8 mouse cellular contexts compared by ENCODE assay signal in genomic region chr13:31618416-31618815, GRCm38 (mm10). TPM values are rescaled to one million over a fixed set of nuclear protein-coding genes. Genes with fewer than 3 reads are reported as not detected.
A peak's percentile ranks its signal among the peaks of the same experiment; 100 is the strongest.
DNase-seq lines count a peak whose midpoint lies in the region; ATAC-seq and TF ChIP-seq lines count a peak whose summit lies in the region.

No protein-coding gene starts in this region.

- no peak for ATAC-seq in embryonic facial prominence, embryonic 12.5 days (ENCODE audit: insufficient number of reproducible peaks, insufficient read depth, low FRiP score, low TSS enrichment)
- peak; percentile 60; the same call in 1 of the 2 replicates for ATAC-seq in heart, postnatal 0 days (ENCODE audit: insufficient read depth, low read depth)
- peak; percentile 68 for ATAC-seq in lung, embryonic 15.5 days (ENCODE audit: borderline replicate concordance, extremely low read depth, low FRiP score, low TSS enrichment)

- peak; percentile 58 to 59 for DNase-seq in B cell, adult 2 months
- peak; percentile 45 to 85 for DNase-seq in adrenal gland, adult (ENCODE audit: inconsistent age in 2 of 2, low spot score in 1 of 2)
- peak; percentile 40 for DNase-seq in heart, postnatal 0 days (ENCODE audit: low spot score)
- peak; percentile 62 for DNase-seq in layer of hippocampus, adult 11-12 months (ENCODE audit: low spot score)
- peak; percentile 83 for DNase-seq in retina, embryonic 14.5 days (ENCODE audit: low spot score)
- no peak for DNase-seq in c-Kit-positive CD71-positive TER-119-positive erythroid progenitor cells, embryonic 14.5 days (ENCODE audit: low spot score)

- H3K36me3 ChIP-seq in embryonic facial prominence, embryonic 12.5 days, result no peaks in the 10 kb centered on the region
- H3K36me3 ChIP-seq in heart, postnatal 0 days (replicated peaks; ENCODE audit: control insufficient read depth, insufficient read depth, low read length), result no peaks in the 10 kb centered on the region
- H3K36me3 ChIP-seq in lung, embryonic 15.5 days, result no peaks in the 10 kb centered on the region

- peaks cover 90% of the 10 kb centered on the region for H3K27me3 ChIP-seq in embryonic facial prominence, embryonic 12.5 days
- H3K27me3 ChIP-seq in heart, postnatal 0 days (ENCODE audit: control insufficient read depth, insufficient read depth, low read length), result peaks cover 100% of the 10 kb centered on the region
- peaks cover 97% of the 10 kb centered on the region for H3K27me3 ChIP-seq in lung, embryonic 15.5 days

- no peaks in the 10 kb centered on the region for H3K9me3 ChIP-seq in embryonic facial prominence, embryonic 12.5 days
- H3K9me3 ChIP-seq in heart, postnatal 0 days (replicated peaks; ENCODE audit: control insufficient read depth, low read length), result no peaks in the 10 kb centered on the region
- no peaks in the 10 kb centered on the region for H3K9me3 ChIP-seq in lung, embryonic 15.5 days

- H3K4me3 ChIP-seq in embryonic facial prominence, embryonic 12.5 days, result peak overlapping the region; percentile 29
- H3K4me3 ChIP-seq in heart, postnatal 0 days (ENCODE audit: low read depth, low read length), result peak overlapping the region; percentile 40
- peak overlapping the region; percentile 41 for H3K4me3 ChIP-seq in lung, embryonic 15.5 days

- no peak overlapping the region for H3K27ac ChIP-seq in embryonic facial prominence, embryonic 12.5 days
- no peak overlapping the region for H3K27ac ChIP-seq in heart, postnatal 0 days (ENCODE audit: low read depth)
- H3K27ac ChIP-seq in lung, embryonic 15.5 days, result peak overlapping the region; percentile 77

- TF ChIP-seq CTCF in heart, postnatal 0 days (IDR thresholded peaks at IDR 0.05; ENCODE audit: low read depth), result peak; percentile 78

- TF ChIP-seq EP300 in heart, postnatal 0 days (IDR thresholded peaks at IDR 0.05; ENCODE audit: low read depth), result no peak

- 0 out of 2 replicates have a peak, but pooled peaks cover 4% of the 10 kb centered on the region for H3K4me1 ChIP-seq in embryonic facial prominence, embryonic 12.5 days
- H3K4me1 ChIP-seq in heart, postnatal 0 days (ENCODE audit: control insufficient read depth, insufficient read depth), result no peaks in the 10 kb centered on the region
- H3K4me1 ChIP-seq in lung, embryonic 15.5 days, result peaks cover 40% of the 10 kb centered on the region

- H3K9ac ChIP-seq in embryonic facial prominence, embryonic 12.5 days, result no peak overlapping the region
- no peak overlapping the region for H3K9ac ChIP-seq in heart, postnatal 0 days (replicated peaks; ENCODE audit: low read depth, low read length)
- H3K9ac ChIP-seq in lung, embryonic 15.5 days, result peak overlapping the region; percentile 13

- under 1% methylated on average over 14 of the region's 14 CpGs for WGBS in embryonic facial prominence, embryonic 12.5 days
- WGBS in heart, postnatal 0 days, result 3% methylated on average over 14 of the region's 14 CpGs
- WGBS in lung, embryonic 15.5 days, result 2% methylated on average over 14 of the region's 14 CpGs

- H3K4me2 ChIP-seq in embryonic facial prominence, embryonic 12.5 days (replicated peaks), result peak overlapping the region; percentile 54
- peak overlapping the region; percentile 60 for H3K4me2 ChIP-seq in heart, postnatal 0 days (ENCODE audit: low read depth, low read length)
- peak overlapping the region; percentile 81 for H3K4me2 ChIP-seq in lung, embryonic 15.5 days

RNA-seq across cellular contexts. Expression of gene Foxf2, which starts 7.2 kb away (rescaled TPM):
- 21.4 and 25.8 TPM in 2 replicates for polyA plus RNA-seq in embryonic facial prominence, embryonic 12.5 days (2016; fragmentation: Nextera tagmentation; extraction: Ambion mirVana)
- total RNA-seq in heart, postnatal 0 days (2014; rRNA removed; ENCODE audit: low replicate concordance), result not detected in 2 replicates
- polyA plus RNA-seq in heart, postnatal 0 days (2015; fragmentation: Nextera tagmentation; extraction: Ambion mirVana), result not detected in 2 replicates
- polyA plus RNA-seq in lung, embryonic 15.5 days (2015; fragmentation: Nextera tagmentation; extraction: Ambion mirVana), result 29.5 and 30.4 TPM in 2 replicates

RNA-seq across cellular contexts. Expression of gene A530084C06Rik, which starts 59.3 kb away (rescaled TPM):
- polyA plus RNA-seq in embryonic facial prominence, embryonic 12.5 days (2016; fragmentation: Nextera tagmentation; extraction: Ambion mirVana), result not detected in 2 replicates
- not detected in 2 replicates for total RNA-seq in heart, postnatal 0 days (2014; rRNA removed; ENCODE audit: low replicate concordance)
- not detected in 2 replicates for polyA plus RNA-seq in heart, postnatal 0 days (2015; fragmentation: Nextera tagmentation; extraction: Ambion mirVana)
- polyA plus RNA-seq in lung, embryonic 15.5 days (2015; fragmentation: Nextera tagmentation; extraction: Ambion mirVana), result not detected in 2 replicates

Comparison
In these comparisons a context has a peak if more than half of its experiments do, and no peak if none do; other contexts are left out.
1. RNA of gene Foxf2, which starts 7.2 kb away (polyA plus RNA-seq): 29.5 to 30.4 TPM in lung, embryonic 15.5 days and 21.4 to 25.8 TPM in embryonic facial prominence, embryonic 12.5 days; not detected in heart, postnatal 0 days; every median in the first group is over 10 times any median in the second.
2. Peak in every context shown above with its lines, with median percentiles within 50 percentile points of each other: H3K4me2 ChIP-seq and H3K4me3 ChIP-seq.